Mouse (Mus musculus): ENCODE measurements around the gene Kncn. TPM values are rescaled to one million over a fixed set of nuclear protein-coding genes. Genes with fewer than 3 reads are reported as not detected.

Kncn gene
- polyA plus RNA-seq, 1 experiment from 2014 or later: 0.09 TPM

DNA sequence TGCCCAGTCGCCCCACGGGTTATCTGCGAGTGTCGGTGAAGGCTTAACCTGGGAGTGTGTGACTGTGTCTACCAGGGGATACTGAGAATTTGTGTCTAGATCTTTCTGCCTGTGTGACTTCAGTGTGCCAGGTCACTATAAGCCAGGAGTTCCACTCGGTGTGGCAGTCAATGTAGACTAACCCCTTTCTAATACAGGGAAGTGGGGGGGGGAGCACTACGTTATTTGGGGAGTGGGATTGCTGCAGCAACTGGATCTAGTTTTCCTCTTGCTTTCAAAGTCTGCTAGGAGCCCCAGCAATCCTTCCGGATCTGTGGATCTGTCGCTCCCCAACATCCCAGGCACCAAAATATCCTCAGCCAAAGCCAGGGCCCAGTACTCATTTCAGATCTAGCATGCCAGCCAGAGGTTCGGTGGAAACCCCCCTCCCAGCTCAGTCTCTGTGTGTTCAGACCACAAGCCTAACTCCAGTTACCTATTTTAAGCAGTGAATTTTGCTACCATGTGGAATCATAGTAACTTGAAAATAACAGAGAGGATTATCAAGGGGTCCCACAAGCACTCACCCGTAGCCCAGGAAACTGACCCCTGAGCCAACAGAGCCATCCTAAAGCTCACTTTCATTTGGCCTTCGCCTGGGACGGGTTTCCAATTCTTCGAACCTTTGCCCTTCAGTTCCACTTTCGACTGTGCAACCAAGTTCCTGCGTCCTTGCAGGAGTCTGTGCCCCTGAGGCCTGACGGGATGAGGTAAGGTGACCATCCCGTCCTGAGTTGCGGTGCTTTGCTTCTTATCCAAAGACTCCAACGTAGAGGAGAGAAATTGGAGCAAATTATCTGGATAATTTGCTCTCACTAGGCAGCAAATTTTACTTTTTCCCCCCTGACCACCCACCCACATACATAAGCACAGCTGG is 53.1 kb downstream of the Kncn start:
- no peak for ATAC-seq (ENCODE audit: low read depth)
- Histone ChIP-seq H3K4me1 (ENCODE audit: control insufficient read depth, insufficient read depth, low read length) (peaks cover 6% of the 10 kb centered on the region), H3K4me3 (ENCODE audit: low read depth, low read length) (no peak overlapping the region), H3K36me3 (ENCODE audit: control insufficient read depth, insufficient read depth, low read length) (no peaks in the 10 kb centered on the region), H3K9me3 (ENCODE audit: control insufficient read depth, low read length) (no peaks in the 10 kb centered on the region), H3K9ac (replicated peaks; ENCODE audit: low read depth, low read length) (no peak overlapping the region), H3K27me3 (ENCODE audit: control insufficient read depth, insufficient read depth, low read length) (peaks cover 51% of the 10 kb centered on the region), H3K27ac (ENCODE audit: low read depth, low read length) (no peak overlapping the region), H3K4me2 (ENCODE audit: low read depth, low read length) (no peak overlapping the region)
- 3% methylated on average over 19 of the region's 19 CpGs for WGBS

GRCm38 (mm10) chr4:115938276-115939160 is 54.3 kb downstream of the Kncn start:
- no peak overlapping the region for H3K27ac ChIP-seq (ENCODE audit: low read depth, low read length)
- H3K4me1 ChIP-seq (ENCODE audit: control insufficient read depth, insufficient read depth, low read length): peaks cover 6% of the 10 kb centered on the region
- peaks cover 49% of the 10 kb centered on the region for H3K27me3 ChIP-seq (ENCODE audit: control insufficient read depth, insufficient read depth, low read length)
- H3K9ac ChIP-seq (replicated peaks; ENCODE audit: low read depth, low read length): no peak overlapping the region
- no peaks in the 10 kb centered on the region for H3K36me3 ChIP-seq (ENCODE audit: control insufficient read depth, insufficient read depth, low read length)
- no peak overlapping the region for H3K4me2 ChIP-seq (ENCODE audit: low read depth, low read length)
- no peak overlapping the region for H3K4me3 ChIP-seq (ENCODE audit: low read depth, low read length)
- WGBS: 2% methylated on average over 37 of the region's 37 CpGs
- H3K9me3 ChIP-seq (ENCODE audit: control insufficient read depth, low read length): no peaks in the 10 kb centered on the region
- no peak for ATAC-seq (ENCODE audit: low read depth)

Other genes with a start within 250 kb of the Kncn start
- 0.18 and 0.48 TPM in 2 replicates for gene Cyp4b1, start 236.7 kb upstream of the Kncn start, polyA plus RNA-seq (2014; fragmentation: Nextera tagmentation; extraction: Ambion mirVana)
- gene Efcab14, start 146.7 kb upstream of the Kncn start, polyA plus RNA-seq (2014; fragmentation: Nextera tagmentation; extraction: Ambion mirVana): 26.2 and 26.9 TPM in 2 replicates
- gene Tex38, start 103.4 kb upstream of the Kncn start, polyA plus RNA-seq (2014; fragmentation: Nextera tagmentation; extraction: Ambion mirVana): 0.54 TPM in 1 of 2 replicates, not detected in the other
- gene Atpaf1, start 99.6 kb upstream of the Kncn start, polyA plus RNA-seq (2014; fragmentation: Nextera tagmentation; extraction: Ambion mirVana): 42.7 and 48.1 TPM in 2 replicates
- gene Mob3c, start 56.3 kb upstream of the Kncn start, polyA plus RNA-seq (2014; fragmentation: Nextera tagmentation; extraction: Ambion mirVana): 4.7 and 5.6 TPM in 2 replicates
- gene Mknk1, start 45.2 kb upstream of the Kncn start, polyA plus RNA-seq (2014; fragmentation: Nextera tagmentation; extraction: Ambion mirVana): 19.9 and 23.0 TPM in 2 replicates
- 2.0 TPM in 1 of 2 replicates, not detected in the other for gene 6430628N08Rik, start 6.3 kb downstream of the Kncn start, polyA plus RNA-seq (2014; fragmentation: Nextera tagmentation; extraction: Ambion mirVana)
- 0.62 and 0.85 TPM in 2 replicates for gene Dmbx1, start 55.5 kb downstream of the Kncn start, polyA plus RNA-seq (2014; fragmentation: Nextera tagmentation; extraction: Ambion mirVana)
- gene Faah, start 133.5 kb downstream of the Kncn start, polyA plus RNA-seq (2014; fragmentation: Nextera tagmentation; extraction: Ambion mirVana): 13.7 and 17.1 TPM in 2 replicates
- gene Nsun4, start 169.5 kb downstream of the Kncn start, polyA plus RNA-seq (2014; fragmentation: Nextera tagmentation; extraction: Ambion mirVana): 12.4 and 12.6 TPM in 2 replicates
- 443 and 524 TPM in 2 replicates for gene Uqcrh, start 190.7 kb downstream of the Kncn start, polyA plus RNA-seq (2014; fragmentation: Nextera tagmentation; extraction: Ambion mirVana)
- 77.5 and 84.3 TPM in 2 replicates for gene Lrrc41, start 190.9 kb downstream of the Kncn start, polyA plus RNA-seq (2014; fragmentation: Nextera tagmentation; extraction: Ambion mirVana)
- 4.8 and 6.3 TPM in 2 replicates for gene Rad54l, start 239.3 kb downstream of the Kncn start, polyA plus RNA-seq (2014; fragmentation: Nextera tagmentation; extraction: Ambion mirVana)
- 73.5 and 74.0 TPM in 2 replicates for gene Pomgnt1, start 239.4 kb downstream of the Kncn start, polyA plus RNA-seq (2014; fragmentation: Nextera tagmentation; extraction: Ambion mirVana)